Mouse (Mus musculus): ENCODE data around the gene Stip1. TPM values are rescaled to one million over a fixed set of nuclear protein-coding genes. Genes with fewer than 3 reads are reported as not detected.
"Not testable (repeated sequence)": the region's sequence is repeated elsewhere in the genome, so short reads cannot be mapped to it uniquely, and the experiment has no call there.

The Stip1 gene
- total and polyA plus RNA-seq, 3 experiments, result 284 to 430 (median 370) TPM

GRCm38 (mm10) chr19:7078271-7078670 is 38.5 kb upstream of the Stip1 start:
- no peak overlapping the region for H3K4me3 ChIP-seq (ENCODE audit: control insufficient read depth in 1 of 2, insufficient read depth in 1 of 2, low read depth in 2 of 2, low read length in 2 of 2)
- H3K9ac ChIP-seq (ENCODE audit: control insufficient read depth, low read depth, low read length, poor library complexity, severe bottlenecking), result no peak overlapping the region
- DNase-seq (ENCODE audit: low read depth, low spot score), result no peak
- no peaks in the 10 kb centered on the region for H3K27me3 ChIP-seq (ENCODE audit: control insufficient read depth in 1 of 2, insufficient read depth in 2 of 2, low read length in 2 of 2)
- TF ChIP-seq CHD1 (IDR thresholded peaks at IDR 0.05; ENCODE audit: low read depth, low read length) (no peak), POLR2AphosphoS2 (IDR thresholded peaks at IDR 0.05; ENCODE audit: low read length) (no peak), CTCF (IDR thresholded peaks at IDR 0.05 in 2 of 3, conservative IDR thresholded peaks at IDR 0.05 in 1 of 3; ENCODE audit: control insufficient read depth in 1 of 3, insufficient read depth in 1 of 3, low read depth in 2 of 3, low read length in 3 of 3, poor library complexity in 1 of 3, severe bottlenecking in 1 of 3) (no peak), MAFK (IDR thresholded peaks at IDR 0.05; ENCODE audit: borderline replicate concordance, low read depth, low read length) (no peak), NELFE (IDR thresholded peaks at IDR 0.05; ENCODE audit: low read depth, low read length) (no peak), CHD2 (IDR thresholded peaks at IDR 0.05; ENCODE audit: low read length) (no peak), MYB (IDR thresholded peaks at IDR 0.05; ENCODE audit: low read depth, low read length) (no peak), MXI1 (IDR thresholded peaks at IDR 0.05; ENCODE audit: low read depth, low read length) (no peak), MEF2A (IDR thresholded peaks at IDR 0.05; ENCODE audit: extremely low read depth, insufficient replicate concordance, low read depth, low read length, poor library complexity, severe bottlenecking) (no peak), GATA1 (IDR thresholded peaks at IDR 0.05; ENCODE audit: low read depth, low read length) (no peak), HCFC1 (IDR thresholded peaks at IDR 0.05; ENCODE audit: low read depth, low read length) (no peak), UBTF (IDR thresholded peaks at IDR 0.05; ENCODE audit: borderline replicate concordance, insufficient read depth, low read depth, low read length) (no peak), TAL1 (IDR thresholded peaks at IDR 0.05; ENCODE audit: low read length) (no peak), JUND (IDR thresholded peaks at IDR 0.05; ENCODE audit: low read depth, low read length) (no peak), ELF1 (IDR thresholded peaks at IDR 0.05; ENCODE audit: low read depth, low read length) (no peak), MAX (IDR thresholded peaks at IDR 0.05; ENCODE audit: low read length) (no peak), RAD21 (IDR thresholded peaks at IDR 0.05; ENCODE audit: low read depth, low read length) (no peak), SMC3 (IDR thresholded peaks at IDR 0.05; ENCODE audit: low read depth, low read length) (no peak), ZKSCAN1 (IDR thresholded peaks at IDR 0.05; ENCODE audit: low read depth, low read length) (no peak), GABPA (IDR thresholded peaks at IDR 0.05; ENCODE audit: low read depth, low read length) (no peak)
- no peak overlapping the region for H3K27ac ChIP-seq (ENCODE audit: control insufficient read depth, low read depth, low read length)
- H3K36me3 ChIP-seq (ENCODE audit: control insufficient read depth in 1 of 2, insufficient read depth in 2 of 2, low read length in 2 of 2), result no peaks in the 10 kb centered on the region
- no peaks in the 10 kb centered on the region for H3K9me3 ChIP-seq (replicated peaks; ENCODE audit: insufficient read depth, low read length)
- no peaks in the 10 kb centered on the region for H3K4me1 ChIP-seq (ENCODE audit: control insufficient read depth in 1 of 2, insufficient read depth in 2 of 2, low read length in 2 of 2)
- no peaks in the 10 kb centered on the region for H3K79me2 ChIP-seq (ENCODE audit: control insufficient read depth, insufficient read depth, low read length, poor library complexity)

GRCm38 (mm10) chr19:7077666-7078065 is 37.9 kb upstream of the Stip1 start:
- Histone ChIP-seq H3K9me3 (replicated peaks; ENCODE audit: insufficient read depth, low read length) (no peaks in the 10 kb centered on the region), H3K4me3 (ENCODE audit: control insufficient read depth in 1 of 2, insufficient read depth in 1 of 2, low read depth in 2 of 2, low read length in 2 of 2) (no peak overlapping the region), H3K36me3 (ENCODE audit: control insufficient read depth in 1 of 2, insufficient read depth in 2 of 2, low read length in 2 of 2) (no peaks in the 10 kb centered on the region), H3K4me1 (ENCODE audit: control insufficient read depth in 1 of 2, insufficient read depth in 2 of 2, low read length in 2 of 2) (no peaks in the 10 kb centered on the region), H3K9ac (ENCODE audit: control insufficient read depth, low read depth, low read length, poor library complexity, severe bottlenecking) (no peak overlapping the region), H3K79me2 (ENCODE audit: control insufficient read depth, insufficient read depth, low read length, poor library complexity) (no peaks in the 10 kb centered on the region), H3K27ac (ENCODE audit: control insufficient read depth, low read depth, low read length) (no peak overlapping the region), H3K27me3 (ENCODE audit: control insufficient read depth in 1 of 2, insufficient read depth in 2 of 2, low read length in 2 of 2) (no peaks in the 10 kb centered on the region)
- TF ChIP-seq MAX (IDR thresholded peaks at IDR 0.05; ENCODE audit: low read length), result no peak
- TF ChIP-seq BHLHE40 (IDR thresholded peaks at IDR 0.05; ENCODE audit: borderline replicate concordance, low read depth, low read length), result no peak
- no peak for TF ChIP-seq SMC3 (IDR thresholded peaks at IDR 0.05; ENCODE audit: low read depth, low read length)
- no peak for TF ChIP-seq SIN3A (IDR thresholded peaks at IDR 0.05; ENCODE audit: low read length)
- DNase-seq (ENCODE audit: low read depth, low spot score), result no peak

- H3K4me1 ChIP-seq (ENCODE audit: control insufficient read depth in 1 of 2, insufficient read depth in 2 of 2, low read length in 2 of 2); H3K4me3 ChIP-seq (ENCODE audit: control insufficient read depth in 1 of 2, insufficient read depth in 1 of 2, low read depth in 2 of 2, low read length in 2 of 2); H3K9ac ChIP-seq (ENCODE audit: control insufficient read depth, low read depth, low read length, poor library complexity, severe bottlenecking); H3K79me2 ChIP-seq (ENCODE audit: control insufficient read depth, insufficient read depth, low read length, poor library complexity); H3K27me3 ChIP-seq (ENCODE audit: control insufficient read depth in 1 of 2, insufficient read depth in 2 of 2, low read length in 2 of 2); H3K9me3 ChIP-seq (replicated peaks; ENCODE audit: insufficient read depth, low read length); H3K27ac ChIP-seq (ENCODE audit: control insufficient read depth, low read depth, low read length); DNase-seq (ENCODE audit: low read depth, low spot score); H3K36me3 ChIP-seq (ENCODE audit: control insufficient read depth in 1 of 2, insufficient read depth in 2 of 2, low read length in 2 of 2): not testable (repeated sequence)
Observed at GRCm38 (mm10) chr19:7075336-7075735, 35.6 kb upstream of the Stip1 start.
